ENCODE assay signal across 12 mouse cellular contexts in genomic region chr2:30407221-30407620, GRCm38 (mm10).
"Had no signal": no experiment of that assay in that cellular context is flagged by ENCODE, and none has a peak within 500 bp of the region (broad histone marks: within the 10 kb centered on the region; RNA-seq: fewer than 3 reads in every experiment).

No protein-coding gene starts in this region.

- H3K27me3 ChIP-seq: intestine, embryonic 15.5 days; liver, embryonic 15.5 days; midbrain, embryonic 15.5 days; stomach, embryonic 15.5 days had no signal

- DNase-seq: kidney, adult 18-20 months; kidney, postnatal 36 days; lung, embryonic 14.5 days; lung, postnatal 10 days; right cerebral cortex, postnatal 14 days; thymus, adult 2 months; thymus, postnatal 25 days had no signal

- H3K27ac ChIP-seq: limb, embryonic 10.5 days; liver, embryonic 15.5 days; midbrain, embryonic 15.5 days; stomach, embryonic 15.5 days had no signal

- H3K9me3 ChIP-seq: intestine, embryonic 15.5 days; limb, embryonic 10.5 days; liver, embryonic 15.5 days; midbrain, embryonic 15.5 days; stomach, embryonic 15.5 days had no signal

- H3K4me3 ChIP-seq: intestine, embryonic 15.5 days; limb, embryonic 10.5 days; liver, embryonic 15.5 days; midbrain, embryonic 15.5 days; stomach, embryonic 15.5 days had no signal

- H3K4me1 ChIP-seq: intestine, embryonic 15.5 days; midbrain, embryonic 15.5 days; stomach, embryonic 15.5 days had no signal
